Mouse (Mus musculus) heart, adult 2 months (tissue): Measurements from ENCODE around the gene Ncln.
A peak's percentile ranks its signal among the peaks of the same experiment; 100 is the strongest.

Experiments used
- CTCF ChIP-seq: fragments of 200-600 bp; IDR thresholded peaks from 2 replicates; pipeline ENCODE4 v1.8.1; 2022; ENCODE audit warnings: antibody characterized with exemption, mild to moderate bottlenecking, moderate library complexity
- EP300 ChIP-seq: fragments of 200-500 bp; IDR thresholded peaks from 2 replicates; pipeline ENCODE4 v1.6.1; 2011; ENCODE audit warnings: low read depth, low read length, control low read depth; ENCODE audit not compliant: insufficient read depth
- POLR2A ChIP-seq: fragments of 200-500 bp; IDR thresholded peaks from 2 replicates; pipeline ENCODE4 v1.6.1; 2011; ENCODE audit warnings: mild to moderate bottlenecking, low read depth, low read length, control low read depth; ENCODE audit not compliant: insufficient read depth

- TF ChIP-seq POLR2A (no peak), CTCF (peak; percentile 27), EP300 (no peak)
Observed at GRCm38 (mm10) chr10:81488081-81488480, 8.1 kb downstream of the Ncln start.
